Mouse (Mus musculus) forebrain, postnatal 0 days (tissue): ENCODE measurements around the gene Gnpat. TPM values are rescaled to one million over a fixed set of nuclear protein-coding genes. Genes with fewer than 3 reads are reported as not detected.
A peak's percentile ranks its signal among the peaks of the same experiment; 100 is the strongest.

Source experiments
- ATAC-seq: fragments of 200-750 bp; cut with Nextera tagmentation; 2 replicates; pipeline ENCODE4 v1.8.0; 2017; ENCODE audit warnings: mild to moderate bottlenecking, moderate library complexity
- DNase-seq: peaks from one replicate; pipeline ENCODE4 v3.0.0-alpha.2; 2015
- H3K27ac ChIP-seq: fragments of 300-500 bp; sonication (generic); 2 replicates; pipeline ENCODE4 v1.5.1; 2014; ENCODE audit warnings: low read depth, mild to moderate bottlenecking, antibody characterized with exemption, low read length, moderate library complexity, mixed read lengths
- H3K27me3 ChIP-seq: fragments of 300-500 bp; sonication (generic); 2 replicates; pipeline ENCODE4 v1.6.1; 2014; ENCODE audit warnings: mild to moderate bottlenecking, low read length, mixed read lengths; ENCODE audit not compliant: insufficient read depth
- H3K36me3 ChIP-seq: fragments of 300-500 bp; sonication (generic); 2 replicates; pipeline ENCODE4 v1.6.1; 2014; ENCODE audit warnings: mild to moderate bottlenecking, moderate library complexity; ENCODE audit not compliant: insufficient read depth
- H3K4me1 ChIP-seq: fragments of 300-500 bp; sonication (generic); 2 replicates; pipeline ENCODE4 v1.6.1; 2014; ENCODE audit warnings: antibody characterized with exemption; ENCODE audit not compliant: insufficient read depth
- H3K4me2 ChIP-seq: fragments of 300-500 bp; sonication (generic); 2 replicates; pipeline ENCODE4 v1.6.1; 2014; ENCODE audit warnings: low read depth, mild to moderate bottlenecking, moderate library complexity
- H3K4me3 ChIP-seq: fragments of 300-500 bp; sonication (generic); 2 replicates; pipeline ENCODE4 v1.5.1; 2014; ENCODE audit warnings: low read depth, low read length, mixed read lengths
- H3K9ac ChIP-seq: fragments of 300-500 bp; sonication (generic); 2 replicates; pipeline ENCODE4 v1.6.1; 2014; ENCODE audit warnings: mild to moderate bottlenecking
- H3K9me3 ChIP-seq: fragments of 300-500 bp; sonication (generic); 2 replicates; pipeline ENCODE4 v1.6.1; 2016; ENCODE audit warnings: low read length
- CTCF ChIP-seq: sonication (generic); IDR thresholded peaks from 2 replicates; pipeline ENCODE4 v1.5.1; 2016; ENCODE audit warnings: antibody characterized with exemption, control low read depth, low read depth
- WGBS: fragments of 180-500 bp; shearing (Covaris S2); extraction: QIAGEN DNeasy Blood & Tissue Kit; methylation state at CpG from one replicate; pipeline ENCODE4 v1.1.7; 2014; 5-methylcytosine and 5-hydroxymethylcytosine counted together
- polyA plus RNA-seq: library from polyadenylated mRNA; unstranded; fragments of >200 nt; fragmentation: Nextera tagmentation; extraction: Ambion mirVana; gene quantifications from 2 replicates; pipeline ENCODE4 v1.2.1, GENCODE M21; 2015
- total RNA-seq: library from RNA; depleted of rRNA; stranded (reverse); fragments of >200 nt; gene quantifications from 2 replicates; pipeline ENCODE4 v1.2.3, GENCODE M21; 2014

Gene Gnpat
- total and polyA plus RNA-seq, 2 experiments from 2014 or later, result 51.7 to 51.8 TPM

DNA sequence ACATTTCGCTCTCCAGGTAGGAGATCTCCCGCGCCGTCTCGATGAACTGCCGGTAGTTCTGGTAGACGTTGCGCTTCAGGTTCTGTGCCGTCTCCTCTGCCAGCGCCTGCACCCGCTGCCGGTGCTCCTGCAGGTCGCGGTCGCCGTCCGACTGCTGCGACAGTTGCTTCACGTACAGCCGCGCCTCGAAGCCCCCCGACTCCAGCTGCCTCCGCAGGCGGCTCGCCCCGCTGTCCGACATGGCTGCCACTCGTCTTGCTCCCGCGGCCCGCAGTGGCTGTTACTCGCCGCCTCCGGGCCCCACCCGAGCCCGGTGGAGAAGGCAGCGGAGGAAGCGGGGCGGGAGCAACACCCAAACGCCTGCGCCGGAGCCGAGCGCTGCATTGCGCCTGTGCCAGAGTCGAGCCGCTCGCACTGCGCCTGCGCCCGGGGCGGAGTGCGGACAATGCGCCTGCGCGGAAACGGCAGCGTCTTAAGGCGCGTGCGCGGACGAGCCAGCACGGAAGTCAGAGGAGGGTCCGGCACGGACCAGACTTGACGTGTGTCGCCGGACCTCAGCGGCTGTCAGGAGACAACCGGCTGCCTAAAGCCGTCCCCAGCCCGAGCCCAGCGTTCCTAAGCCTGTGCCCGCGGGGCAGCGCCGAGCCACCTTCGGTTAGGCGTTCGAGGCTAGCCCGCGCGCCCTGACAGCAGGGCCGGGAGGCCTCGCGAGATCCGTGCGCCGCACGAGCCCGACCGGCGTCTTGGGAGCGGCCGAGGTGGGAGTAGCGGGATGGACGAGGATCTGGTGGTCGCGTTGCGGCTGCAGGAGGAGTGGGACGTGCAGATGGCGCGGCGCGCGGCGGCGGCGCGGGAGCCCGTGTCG is 34.8 kb downstream of the Gnpat start, which contains the start of the genes Exoc8 and Sprtn:
Gene Exoc8, minus strand, starts transcription at position 320 of the 865 bp plus-strand sequence.
Gene Sprtn, plus strand, starts transcription at position 501 of the 865 bp plus-strand sequence.
- Histone ChIP-seq H3K36me3 (peaks cover 44% of the 10 kb centered on the region), H3K4me1 (peaks cover 5% of the 10 kb centered on the region; the same call in 1 of the 2 replicates), H3K9me3 (no peaks in the 10 kb centered on the region), H3K4me3 (peak within 1 kb of the TSS; percentile 95), H3K27me3 (no peaks in the 10 kb centered on the region), H3K4me2 (peak within 1 kb of the TSS; percentile 91), H3K9ac (peak within 1 kb of the TSS; percentile 82), H3K27ac (peak within 1 kb of the TSS; percentile 90)
- peak; percentile 12; the same call in 1 of the 2 replicates for TF ChIP-seq CTCF
- under 1% methylated on average over 113 of the region's 114 CpGs for WGBS
- ATAC-seq (peak; percentile 92), DNase-seq (peak; percentile 99)

DNA sequence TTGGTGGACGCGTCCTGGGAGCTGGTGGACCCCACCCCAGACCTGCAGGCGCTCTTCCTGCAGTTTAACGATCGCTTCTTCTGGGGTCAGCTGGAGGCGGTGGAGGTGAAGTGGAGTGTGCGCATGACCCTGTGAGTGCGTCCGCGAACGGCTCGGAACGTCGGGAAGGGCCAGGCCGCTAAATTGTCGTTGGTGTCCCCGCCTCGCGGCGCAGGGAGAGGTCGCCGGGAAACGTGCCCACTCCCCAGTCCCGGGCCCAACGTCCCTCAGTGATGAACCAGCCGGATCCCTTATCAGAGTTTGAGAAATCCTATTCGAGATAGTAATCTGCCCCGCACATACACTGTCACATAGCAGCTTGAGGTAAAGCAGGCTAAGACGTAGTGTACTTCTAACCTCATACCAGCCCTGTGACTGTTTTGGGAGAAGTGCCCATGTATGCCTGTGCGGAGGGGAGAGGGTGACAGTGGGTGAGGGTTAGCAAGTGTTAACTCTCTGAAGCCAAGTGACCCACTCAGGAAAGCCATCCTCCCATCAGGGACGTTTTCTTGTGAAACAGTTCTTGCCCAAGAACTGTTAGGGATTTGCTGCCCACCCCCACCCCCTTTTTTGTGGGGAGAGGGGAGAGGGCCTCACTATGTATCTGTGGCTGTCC is 35.5 kb downstream of the Gnpat start:
- TF ChIP-seq CTCF, result no peak
- no peaks in the 10 kb centered on the region for H3K27me3 ChIP-seq
- H3K36me3 ChIP-seq, result peaks cover 49% of the 10 kb centered on the region
- peak overlapping the region; percentile 82 for H3K9ac ChIP-seq
- H3K4me3 ChIP-seq, result peak overlapping the region; percentile 95
- H3K4me2 ChIP-seq, result peak overlapping the region; percentile 91
- WGBS, result 7% methylated on average over 31 of the region's 31 CpGs
- H3K4me1 ChIP-seq, result peaks cover 5% of the 10 kb centered on the region; the same call in 1 of the 2 replicates
- no peaks in the 10 kb centered on the region for H3K9me3 ChIP-seq
- no peak for ATAC-seq
- no peak for DNase-seq
- H3K27ac ChIP-seq, result peak overlapping the region; percentile 90

DNA sequence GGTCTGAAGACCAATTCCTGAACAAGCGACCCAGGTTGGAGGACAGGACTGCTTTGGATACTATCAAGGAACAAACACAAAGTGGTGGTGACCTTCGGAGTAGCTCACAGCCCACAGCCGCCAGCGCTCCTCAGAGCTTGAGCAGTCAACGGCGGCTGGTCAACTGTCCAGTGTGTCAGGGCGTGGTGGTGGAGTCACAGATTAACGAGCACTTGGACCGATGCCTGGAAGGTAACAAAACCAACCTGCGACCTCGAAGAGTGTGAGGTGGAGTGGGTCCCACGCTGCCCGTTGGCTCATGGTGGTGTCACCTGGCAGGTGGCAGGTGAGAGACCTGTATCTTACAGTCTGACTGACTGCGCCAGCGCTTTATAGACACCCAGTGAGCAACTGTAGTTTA is 40.4 kb downstream of the Gnpat start:
- no peak for DNase-seq
- Histone ChIP-seq H3K4me1 (no peaks in the 10 kb centered on the region), H3K4me3 (no peak overlapping the region), H3K36me3 (peaks cover 69% of the 10 kb centered on the region), H3K9ac (no peak overlapping the region), H3K27me3 (no peaks in the 10 kb centered on the region), H3K4me2 (no peak overlapping the region), H3K9me3 (no peaks in the 10 kb centered on the region), H3K27ac (no peak overlapping the region)
- 94% methylated on average over 15 of the region's 15 CpGs for WGBS
- no peak for TF ChIP-seq CTCF
- no peak for ATAC-seq

DNA sequence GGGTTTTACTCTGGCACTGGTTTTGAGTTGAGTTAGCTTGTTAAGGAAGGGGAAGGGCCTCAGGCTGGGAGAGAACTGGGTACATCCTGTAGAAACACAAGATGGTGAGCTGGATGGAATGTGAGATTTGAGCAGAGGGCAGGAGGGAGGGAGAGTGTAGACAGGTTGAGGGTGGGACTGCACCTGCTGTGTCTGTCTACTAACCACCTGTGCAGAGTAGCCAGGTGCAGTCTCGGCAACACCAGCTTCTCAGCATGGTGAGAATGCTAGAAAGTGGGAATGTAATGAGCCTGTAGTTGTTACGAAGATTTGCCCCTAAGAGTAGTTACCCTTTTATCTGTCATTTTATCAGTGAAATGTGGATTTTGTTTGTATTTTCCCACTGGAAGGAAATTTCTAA is 42.6 kb downstream of the Gnpat start:
- peaks cover 76% of the 10 kb centered on the region for H3K36me3 ChIP-seq
- H3K9ac ChIP-seq, result no peak overlapping the region
- H3K4me1 ChIP-seq, result no peaks in the 10 kb centered on the region
- WGBS, result 90% methylated on average over 2 of the region's 2 CpGs
- no peak overlapping the region for H3K4me3 ChIP-seq
- DNase-seq, result no peak
- no peak for TF ChIP-seq CTCF
- no peaks in the 10 kb centered on the region for H3K27me3 ChIP-seq
- H3K27ac ChIP-seq, result no peak overlapping the region
- ATAC-seq, result no peak
- H3K4me2 ChIP-seq, result no peak overlapping the region
- no peaks in the 10 kb centered on the region for H3K9me3 ChIP-seq

DNA sequence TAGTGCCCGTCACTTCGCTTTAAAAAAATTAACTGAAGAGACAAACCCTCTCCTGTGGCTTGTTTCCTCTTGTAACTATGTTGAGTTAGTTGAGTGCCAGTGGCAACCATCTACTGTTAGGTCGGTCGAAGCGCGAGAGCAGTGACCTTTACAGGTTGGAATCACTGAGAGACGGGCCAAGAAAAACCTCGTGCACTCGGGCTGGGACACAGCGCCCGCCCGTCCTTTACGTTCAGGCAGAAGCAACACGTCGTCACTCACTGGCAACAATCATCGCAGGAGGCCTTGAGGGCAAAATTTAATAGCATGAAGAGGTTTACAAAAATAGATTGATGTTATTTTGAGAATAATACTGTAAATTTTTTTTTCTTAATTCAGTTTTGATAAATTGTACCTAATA is 47.1 kb downstream of the Gnpat start:
- 95% methylated on average over 16 of the region's 16 CpGs for WGBS
- Histone ChIP-seq H3K27me3 (no peaks in the 10 kb centered on the region), H3K9me3 (no peaks in the 10 kb centered on the region), H3K4me2 (no peak overlapping the region), H3K27ac (no peak overlapping the region), H3K4me1 (no peaks in the 10 kb centered on the region), H3K4me3 (no peak overlapping the region), H3K9ac (no peak overlapping the region), H3K36me3 (peaks cover 76% of the 10 kb centered on the region)
- DNase-seq, result no peak
- no peak for TF ChIP-seq CTCF
- no peak for ATAC-seq

DNA sequence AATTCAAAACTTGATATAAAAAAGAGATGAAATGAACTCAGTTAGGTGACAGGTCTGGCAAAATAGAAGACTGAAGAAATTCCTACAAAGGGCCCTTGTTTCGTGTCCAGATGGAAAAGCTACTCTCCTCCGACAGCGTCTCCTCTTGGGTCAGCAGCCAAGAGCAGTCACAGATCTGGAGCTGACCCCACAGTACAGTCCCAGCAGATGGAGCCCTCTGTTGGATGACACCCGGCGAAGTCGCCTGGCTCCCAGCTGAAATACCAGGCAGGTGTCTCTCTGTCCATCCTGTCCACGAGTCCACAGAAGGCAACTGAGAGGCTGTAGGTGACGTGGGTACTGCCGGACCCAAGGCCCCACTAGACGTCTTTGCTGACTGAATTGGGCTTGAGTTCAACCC is 47.5 kb downstream of the Gnpat start:
- Histone ChIP-seq H3K27me3 (no peaks in the 10 kb centered on the region), H3K36me3 (peaks cover 79% of the 10 kb centered on the region), H3K27ac (no peak overlapping the region), H3K4me2 (no peak overlapping the region), H3K9ac (no peak overlapping the region), H3K4me1 (no peaks in the 10 kb centered on the region), H3K9me3 (no peaks in the 10 kb centered on the region), H3K4me3 (no peak overlapping the region)
- DNase-seq (no peak), ATAC-seq (no peak)
- WGBS, result 84% methylated on average over 10 of the region's 10 CpGs
- TF ChIP-seq CTCF, result no peak
